Mouse (Mus musculus): ENCODE measurements at regions not wholly inside any gene's neighbourhood (a gene's known extent, or its start where the extent isn't known, plus 50 kb on each side); places are given as distances from the start of the nearest gene placed in this dataset.

DNA sequence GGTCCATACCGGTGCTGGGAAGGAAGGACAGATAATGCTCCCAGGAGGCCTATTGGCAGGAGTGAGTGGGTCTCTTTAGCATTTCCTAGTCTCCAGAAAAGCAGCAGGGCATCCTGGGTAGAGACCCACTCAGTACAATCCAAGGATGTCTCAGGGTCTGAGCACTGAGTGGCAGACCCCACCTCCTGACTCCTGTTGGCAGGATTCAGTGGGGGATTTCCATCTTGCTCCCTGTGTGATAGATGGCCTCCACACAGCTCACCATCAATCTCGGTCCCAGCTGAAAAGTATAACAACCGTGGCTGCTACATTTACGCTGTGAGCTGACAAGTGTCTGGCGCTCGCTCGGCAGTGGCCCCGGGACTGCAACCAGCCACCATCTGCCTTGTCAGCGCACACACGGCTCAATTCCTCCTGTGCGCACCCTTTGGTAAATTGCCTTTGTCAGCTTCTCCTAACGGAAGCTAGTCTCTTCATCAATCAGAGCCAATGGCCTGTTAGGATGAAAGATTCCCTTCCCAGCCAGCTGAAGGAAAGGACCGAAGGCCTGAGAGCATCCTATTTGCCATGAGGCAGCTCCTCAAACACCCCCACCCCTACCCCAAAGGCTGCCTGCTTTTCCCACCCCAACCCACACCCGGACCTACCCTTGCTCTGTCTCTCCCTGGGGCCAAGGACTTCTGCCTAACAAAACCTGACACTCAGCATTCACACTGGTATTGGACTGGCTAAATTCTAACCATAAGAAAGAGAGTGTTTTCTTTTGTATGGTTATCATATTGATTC is 131.4 kb downstream of the Pja2 start:
- TF ChIP-seq CTCF (IDR thresholded peaks at IDR 0.05; ENCODE audit: low read depth) = no peak
- no peak for TF ChIP-seq EP300 (IDR thresholded peaks at IDR 0.05; ENCODE audit: low read depth)

Measured in liver, postnatal 0 days (tissue).